Mouse (Mus musculus): ENCODE data around the gene Gm14548. TPM values are rescaled to one million over a fixed set of nuclear protein-coding genes. Genes with fewer than 3 reads are reported as not detected.

The Gm14548 gene
- not detected for polyA plus RNA-seq (2014; fragmentation: Illumina TruSeq; extraction: RNeasy Lipid Tissue Mini Kit (QIAGEN cat#74804); ENCODE audit: low read depth, low replicate concordance)

DNA sequence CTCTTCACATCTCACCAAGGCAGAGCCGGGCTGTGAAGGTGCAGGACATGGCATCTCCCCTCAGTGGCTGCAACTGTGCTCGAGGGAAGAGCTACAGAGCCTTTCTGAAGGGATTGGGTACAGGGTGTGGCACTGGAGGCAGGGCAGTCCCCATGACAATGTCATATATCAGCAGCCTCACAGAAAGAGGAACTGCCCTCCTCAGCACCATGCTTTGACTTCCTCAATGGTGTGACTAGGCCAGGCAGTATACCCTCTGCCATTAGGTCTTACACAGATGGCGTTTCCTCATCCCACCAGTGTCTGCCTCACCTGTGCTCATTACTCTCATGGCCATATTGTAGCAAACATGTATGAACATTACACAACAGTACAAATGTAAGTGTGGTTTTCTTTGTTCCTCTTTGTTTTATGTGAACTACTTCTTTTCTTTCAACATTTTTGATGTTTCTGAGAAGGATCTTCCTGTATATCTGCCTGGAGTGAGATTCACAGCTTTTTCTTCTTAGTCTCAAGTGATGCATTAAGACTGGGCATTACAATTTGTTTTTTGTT, at the start of gene Gm14548:
Gene Gm14548, minus strand, starts transcription at position 85 of the 555 bp plus-strand sequence.

DNA sequence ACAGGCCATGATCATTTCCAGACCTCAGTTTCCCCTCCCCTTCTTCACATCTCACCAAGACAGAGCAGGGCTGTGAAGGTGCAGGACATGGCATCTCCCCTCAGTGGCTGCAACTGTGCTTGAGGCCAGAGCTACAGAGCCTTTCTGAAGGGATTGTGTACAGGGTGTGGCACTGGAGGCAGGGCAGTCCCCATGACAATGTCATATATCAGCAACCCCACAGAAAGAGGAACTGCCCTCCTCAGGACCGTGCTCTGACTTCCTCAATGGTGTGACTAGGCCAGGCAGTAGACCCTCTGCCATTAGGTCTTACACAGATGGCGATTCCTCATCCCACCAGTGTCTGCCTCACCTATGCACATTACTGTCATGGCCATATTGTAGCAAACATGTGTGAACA, 17.5 kb upstream of the Gm14548 start, which contains the start of gene Lilra6:
Gene Lilra6, minus strand, starts transcription at position 117 of the 400 bp plus-strand sequence.

DNA sequence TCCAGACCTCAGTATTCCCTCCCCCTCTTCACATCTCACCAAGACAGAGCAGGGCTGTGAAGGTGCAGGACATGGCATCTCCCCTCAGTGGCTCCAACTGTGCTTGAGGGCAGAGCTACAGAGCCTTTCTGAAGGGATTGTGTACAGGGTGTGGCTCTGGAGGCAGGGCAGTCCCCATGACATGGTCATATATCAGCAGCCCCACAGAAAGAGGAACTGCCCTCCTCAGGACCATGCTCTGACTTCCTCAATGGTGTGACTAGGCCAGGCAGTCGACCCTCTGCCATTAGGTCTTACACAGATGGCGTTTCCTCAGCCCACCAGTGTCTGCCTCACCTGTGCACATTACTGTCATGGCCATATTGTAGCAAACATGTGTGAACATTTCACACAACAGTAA, 53.0 kb downstream of the Gm14548 start, which contains the start of gene Pira2:
Gene Pira2, minus strand, starts transcription at position 101 of the 400 bp plus-strand sequence.

Other genes starting within 250 kb of the Gm14548 start
- 7.0 TPM for gene Leng1, start 232.3 kb downstream of the Gm14548 start, polyA plus RNA-seq (2014; fragmentation: Illumina TruSeq; extraction: RNeasy Lipid Tissue Mini Kit (QIAGEN cat#74804); ENCODE audit: low read depth, low replicate concordance)
- gene Tmc4, start 220.6 kb downstream of the Gm14548 start, polyA plus RNA-seq (2014; fragmentation: Illumina TruSeq; extraction: RNeasy Lipid Tissue Mini Kit (QIAGEN cat#74804); ENCODE audit: low read depth, low replicate concordance) = 16.7 TPM
- gene Tsen34, start 205.3 kb downstream of the Gm14548 start, polyA plus RNA-seq (2014; fragmentation: Illumina TruSeq; extraction: RNeasy Lipid Tissue Mini Kit (QIAGEN cat#74804); ENCODE audit: low read depth, low replicate concordance) = 4.3 TPM
- gene Mboat7, start 204.6 kb downstream of the Gm14548 start, polyA plus RNA-seq (2014; fragmentation: Illumina TruSeq; extraction: RNeasy Lipid Tissue Mini Kit (QIAGEN cat#74804); ENCODE audit: low read depth, low replicate concordance) = 36.5 TPM
- gene Rps9, start 194.1 kb downstream of the Gm14548 start, polyA plus RNA-seq (2014; fragmentation: Illumina TruSeq; extraction: RNeasy Lipid Tissue Mini Kit (QIAGEN cat#74804); ENCODE audit: low read depth, low replicate concordance) = 7.2 TPM
- 0.97 TPM for gene Pirb, start 177.7 kb downstream of the Gm14548 start, polyA plus RNA-seq (2014; fragmentation: Illumina TruSeq; extraction: RNeasy Lipid Tissue Mini Kit (QIAGEN cat#74804); ENCODE audit: low read depth, low replicate concordance)
- not detected for gene Gm15448, start 72.4 kb downstream of the Gm14548 start, polyA plus RNA-seq (2014; fragmentation: Illumina TruSeq; extraction: RNeasy Lipid Tissue Mini Kit (QIAGEN cat#74804); ENCODE audit: low read depth, low replicate concordance)
- gene Pira2, start 53.1 kb downstream of the Gm14548 start, polyA plus RNA-seq (2014; fragmentation: Illumina TruSeq; extraction: RNeasy Lipid Tissue Mini Kit (QIAGEN cat#74804); ENCODE audit: low read depth, low replicate concordance) = 0.20 TPM
- not detected for gene Lilra6, start 17.4 kb upstream of the Gm14548 start, polyA plus RNA-seq (2014; fragmentation: Illumina TruSeq; extraction: RNeasy Lipid Tissue Mini Kit (QIAGEN cat#74804); ENCODE audit: low read depth, low replicate concordance)
- 3.3 TPM for gene Lair1, start 165.1 kb upstream of the Gm14548 start, polyA plus RNA-seq (2014; fragmentation: Illumina TruSeq; extraction: RNeasy Lipid Tissue Mini Kit (QIAGEN cat#74804); ENCODE audit: low read depth, low replicate concordance)
- 1.2 TPM for gene Ttyh1, start 221.3 kb upstream of the Gm14548 start, polyA plus RNA-seq (2014; fragmentation: Illumina TruSeq; extraction: RNeasy Lipid Tissue Mini Kit (QIAGEN cat#74804); ENCODE audit: low read depth, low replicate concordance)
- 14.4 TPM for gene Leng8, start 238.9 kb upstream of the Gm14548 start, polyA plus RNA-seq (2014; fragmentation: Illumina TruSeq; extraction: RNeasy Lipid Tissue Mini Kit (QIAGEN cat#74804); ENCODE audit: low read depth, low replicate concordance)